Mouse (Mus musculus) liver, embryonic 15.5 days (tissue): ENCODE results near the gene Flad1. TPM values are rescaled to one million over a fixed set of nuclear protein-coding genes. Genes with fewer than 3 reads are reported as not detected.

ENCODE experiments used
- ATAC-seq: fragments of 200-750 bp; cut with Nextera tagmentation; 2 replicates; pipeline ENCODE4 v1.8.0; 2017; ENCODE audit warnings: moderate number of reproducible peaks, mild to moderate bottlenecking, moderate library complexity; ENCODE audit not compliant: insufficient read depth
- H3K27ac ChIP-seq: fragments of 300-500 bp; sonication (generic); replicated peaks from 2 replicates; pipeline ENCODE4 v1.5.1; 2015; ENCODE audit warnings: mild to moderate bottlenecking, inconsistent platforms
- H3K27me3 ChIP-seq: fragments of 300-500 bp; sonication (generic); 2 replicates; pipeline ENCODE4 v1.6.1; 2015; ENCODE audit warnings: mild to moderate bottlenecking, inconsistent platforms
- H3K36me3 ChIP-seq: fragments of 300-500 bp; sonication (generic); replicated peaks from 2 replicates; pipeline ENCODE4 v1.6.1; 2015; ENCODE audit warnings: moderate library complexity, mild to moderate bottlenecking, inconsistent platforms
- H3K4me1 ChIP-seq: fragments of 300-500 bp; sonication (generic); replicated peaks from 2 replicates; pipeline ENCODE4 v1.6.1; 2015; ENCODE audit warnings: inconsistent platforms
- H3K4me2 ChIP-seq: fragments of 300-500 bp; sonication (generic); 2 replicates; pipeline ENCODE4 v1.6.1; 2015; ENCODE audit warnings: moderate library complexity, mild to moderate bottlenecking, inconsistent platforms
- H3K4me3 ChIP-seq: fragments of 300-500 bp; sonication (generic); replicated peaks from 2 replicates; pipeline ENCODE4 v1.5.1; 2015; ENCODE audit warnings: mild to moderate bottlenecking, inconsistent platforms
- H3K9ac ChIP-seq: fragments of 300-500 bp; sonication (generic); 2 replicates; pipeline ENCODE4 v1.6.1; 2015; ENCODE audit warnings: moderate library complexity, mild to moderate bottlenecking, inconsistent platforms
- H3K9me3 ChIP-seq: fragments of 300-500 bp; sonication (generic); replicated peaks from 2 replicates; pipeline ENCODE4 v1.6.1; 2016; ENCODE audit warnings: inconsistent platforms
- WGBS: fragments of 180-500 bp; shearing (Covaris S2); methylation state at CpG from one replicate; pipeline ENCODE4 v1.1.7; 2015; ENCODE audit warnings: mixed read lengths; ENCODE audit not compliant: insufficient replicate concordance; 5-methylcytosine and 5-hydroxymethylcytosine counted together
- polyA plus RNA-seq: library from polyadenylated mRNA; unstranded; fragments of >200 nt; fragmentation: Nextera tagmentation; extraction: Ambion mirVana; gene quantifications from 2 replicates; pipeline ENCODE4 v1.2.1, GENCODE M21; 2015

The Flad1 gene
- polyA plus RNA-seq, 1 experiment from 2014 or later: 14.3 TPM

DNA sequence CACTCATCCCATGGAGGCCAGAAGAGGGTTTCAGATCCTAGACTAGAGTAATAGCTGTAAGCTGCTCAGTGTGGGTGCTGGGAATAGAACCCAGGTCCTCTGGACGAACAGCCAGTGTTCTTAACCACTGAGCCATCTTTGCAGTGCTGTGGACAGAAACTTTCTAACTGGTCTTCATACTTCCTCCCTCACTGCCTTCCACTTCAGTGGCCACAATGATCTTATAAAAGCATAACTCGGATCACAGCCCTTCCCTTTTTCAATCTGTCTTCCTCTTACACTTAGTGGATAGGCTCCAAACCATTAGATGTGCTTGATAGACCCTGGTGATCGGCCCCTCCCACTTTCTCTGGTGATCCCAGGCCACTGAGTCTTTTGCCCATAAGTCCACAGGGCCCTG, 51.4 kb downstream of the Flad1 start:
- Histone ChIP-seq H3K36me3 (no peaks in the 10 kb centered on the region), H3K9ac (no peak overlapping the region), H3K4me2 (no peak overlapping the region), H3K27me3 (peaks cover 6% of the 10 kb centered on the region), H3K4me1 (no peaks in the 10 kb centered on the region), H3K9me3 (no peaks in the 10 kb centered on the region), H3K4me3 (no peak overlapping the region), H3K27ac (no peak overlapping the region)
- 22% methylated on average over 3 of the region's 3 CpGs for WGBS
- ATAC-seq: no peak

DNA sequence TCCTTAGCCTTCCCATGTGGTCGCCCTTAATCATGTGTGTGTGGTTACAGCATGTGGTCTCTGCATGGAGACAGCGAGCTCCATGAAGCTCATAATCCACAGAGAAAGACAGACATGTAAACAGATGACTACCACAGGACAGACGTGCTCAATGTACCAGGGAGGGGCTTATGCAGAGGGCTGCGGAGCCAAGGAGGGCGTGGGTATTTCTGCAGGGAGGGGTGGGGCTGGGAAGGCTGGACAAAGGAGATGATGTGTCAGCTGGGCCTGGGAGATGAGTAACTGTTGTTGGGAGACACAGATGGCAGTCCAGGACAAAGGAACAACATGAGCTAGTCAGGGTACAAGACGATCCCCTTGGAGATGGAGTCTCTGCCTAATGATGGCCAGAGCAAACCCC, 52.0 kb downstream of the Flad1 start:
- 51% methylated on average over 6 of the region's 6 CpGs for WGBS
- no peak for ATAC-seq

DNA sequence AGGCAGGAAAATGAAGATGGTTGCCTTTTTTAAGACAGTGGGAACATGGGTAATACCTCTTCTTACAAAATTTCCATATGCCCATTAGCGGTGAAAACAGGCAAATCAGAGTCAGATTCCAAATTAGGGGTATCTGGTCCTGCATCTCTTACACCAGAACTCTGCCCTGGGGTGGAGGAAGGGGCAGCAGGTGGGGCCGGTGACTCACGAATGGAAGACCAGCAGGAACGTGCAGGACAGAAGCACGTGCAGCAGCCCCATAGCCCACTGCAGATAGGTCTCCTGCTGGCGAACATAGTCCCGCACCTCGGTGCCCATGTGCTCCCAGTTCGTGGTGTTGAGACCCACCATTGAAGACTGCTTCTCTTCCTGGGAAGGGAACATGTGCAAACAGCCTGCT, 55.6 kb downstream of the Flad1 start:
- ATAC-seq: no peak
- Histone ChIP-seq H3K9me3 (no peaks in the 10 kb centered on the region), H3K4me3 (no peak overlapping the region), H3K4me1 (peaks cover 5% of the 10 kb centered on the region; the same call in 1 of the 2 replicates), H3K4me2 (no peak overlapping the region), H3K27me3 (peaks cover 36% of the 10 kb centered on the region), H3K27ac (no peak overlapping the region), H3K9ac (no peak overlapping the region), H3K36me3 (no peaks in the 10 kb centered on the region)
- 57% methylated on average over 9 of the region's 9 CpGs for WGBS

More for the DNA sequence above, 52.0 kb downstream of the Flad1 start:
- Histone ChIP-seq H3K27me3 (peaks cover 6% of the 10 kb centered on the region), H3K4me1 (no peaks in the 10 kb centered on the region; the same call in 1 of the 2 replicates), H3K9ac (no peak overlapping the region), H3K27ac (no peak overlapping the region), H3K4me2 (no peak overlapping the region), H3K4me3 (no peak overlapping the region), H3K36me3 (no peaks in the 10 kb centered on the region), H3K9me3 (no peaks in the 10 kb centered on the region)

DNA sequence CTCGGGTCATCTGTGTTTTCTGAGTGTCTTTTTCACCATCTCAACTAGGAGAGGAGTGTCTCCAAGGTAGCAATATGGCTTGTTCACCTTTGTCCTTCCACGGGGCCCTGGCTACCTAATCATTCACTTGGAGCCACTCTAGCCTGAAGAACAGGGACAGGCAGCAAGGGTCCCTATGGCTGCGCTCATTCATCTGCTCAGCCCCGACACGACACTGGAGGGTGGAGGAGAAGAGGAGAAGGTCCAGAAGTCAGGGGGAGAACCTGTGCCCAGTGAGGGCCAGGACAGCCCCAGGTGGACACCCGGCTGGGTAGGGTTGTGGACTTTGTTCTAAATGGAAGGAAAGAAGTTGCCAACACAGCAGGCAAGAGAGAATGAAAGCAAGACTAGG, 56.2 kb downstream of the Flad1 start:
- H3K4me1 ChIP-seq: peaks cover 5% of the 10 kb centered on the region; the same call in 1 of the 2 replicates
- H3K4me2 ChIP-seq: no peak overlapping the region
- no peaks in the 10 kb centered on the region for H3K36me3 ChIP-seq
- H3K9ac ChIP-seq: no peak overlapping the region
- H3K9me3 ChIP-seq: no peaks in the 10 kb centered on the region
- no peak for ATAC-seq
- peaks cover 40% of the 10 kb centered on the region for H3K27me3 ChIP-seq
- 52% methylated on average over 6 of the region's 6 CpGs for WGBS
- H3K4me3 ChIP-seq: no peak overlapping the region
- no peak overlapping the region for H3K27ac ChIP-seq

DNA sequence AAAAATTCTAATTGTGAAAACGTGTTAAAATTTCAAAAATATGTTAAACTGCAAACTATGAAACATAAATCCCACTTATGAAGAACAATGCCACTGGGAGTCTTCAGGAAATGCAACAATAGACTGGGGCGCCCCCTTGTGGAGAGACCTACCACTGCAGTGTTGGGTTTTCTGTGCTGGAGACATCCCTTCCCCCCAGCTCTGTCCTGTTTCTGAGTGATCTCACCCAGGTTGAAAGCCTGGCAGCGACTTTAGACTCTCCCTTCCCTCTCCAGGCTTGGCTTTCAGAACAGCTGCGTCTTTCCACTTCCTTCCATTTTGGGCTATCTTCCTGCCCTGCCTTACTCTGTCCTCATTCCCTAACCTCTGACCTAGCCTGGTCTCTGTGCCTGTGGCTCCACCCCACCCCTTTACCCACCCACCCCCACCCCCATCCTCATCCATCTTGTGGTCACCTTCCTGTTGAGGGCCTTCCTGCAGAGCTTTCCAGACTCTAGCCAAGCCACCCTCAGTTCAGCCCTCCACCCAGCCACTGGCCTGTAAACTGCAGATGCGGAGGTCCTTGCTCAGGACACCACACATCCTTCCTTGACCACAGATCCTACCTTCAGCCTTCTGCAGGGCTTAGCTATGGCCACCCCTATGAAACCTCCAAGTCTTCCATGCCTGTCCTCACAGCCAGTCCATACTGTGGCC, 56.7 kb downstream of the Flad1 start:
- 14% methylated on average over 5 of the region's 5 CpGs for WGBS
- Histone ChIP-seq H3K4me2 (no peak overlapping the region), H3K9ac (no peak overlapping the region)

DNA sequence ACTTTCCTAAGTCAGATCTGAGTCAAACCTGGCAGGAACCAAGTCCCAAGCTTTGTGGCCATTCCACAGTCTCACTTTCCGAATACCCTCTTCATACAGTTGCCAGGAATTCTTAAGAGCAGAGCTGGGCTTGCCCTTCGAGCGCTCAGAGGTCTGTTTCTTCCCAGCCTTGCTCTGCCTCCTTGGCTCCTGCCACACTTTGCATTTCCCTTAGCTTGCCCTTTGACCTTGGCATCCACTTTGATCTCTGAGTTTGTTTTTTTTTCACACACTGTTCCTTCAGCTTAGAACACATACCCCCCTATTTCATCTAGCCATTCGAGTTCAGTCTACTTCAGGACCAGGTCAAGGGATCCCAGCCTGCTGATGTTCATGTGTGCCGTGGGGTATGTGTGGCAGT, 60.4 kb downstream of the Flad1 start:
- H3K27me3 ChIP-seq: peaks cover 80% of the 10 kb centered on the region

More for the DNA sequence above, 56.7 kb downstream of the Flad1 start:
- Histone ChIP-seq H3K4me1 (peaks cover 11% of the 10 kb centered on the region), H3K9me3 (no peaks in the 10 kb centered on the region), H3K36me3 (no peaks in the 10 kb centered on the region), H3K4me3 (no peak overlapping the region), H3K27me3 (peaks cover 46% of the 10 kb centered on the region), H3K27ac (no peak overlapping the region)
- ATAC-seq: no peak

More for the DNA sequence above, 60.4 kb downstream of the Flad1 start:
- WGBS: 60% methylated on average over 5 of the region's 5 CpGs
- Histone ChIP-seq H3K36me3 (no peaks in the 10 kb centered on the region), H3K4me3 (no peak overlapping the region), H3K9me3 (no peaks in the 10 kb centered on the region), H3K9ac (no peak overlapping the region), H3K27ac (no peak overlapping the region), H3K4me2 (no peak overlapping the region), H3K4me1 (peaks cover 26% of the 10 kb centered on the region)
- no peak for ATAC-seq

Other genes with a start within 250 kb of the Flad1 start
- 8.5 and 10.1 TPM in 2 replicates for gene Clk2, start 247.1 kb downstream of the Flad1 start, polyA plus RNA-seq
- 53.0 and 53.7 TPM in 2 replicates for gene Scamp3, start 234.4 kb downstream of the Flad1 start, polyA plus RNA-seq
- gene Fam189b, start 228.7 kb downstream of the Flad1 start, polyA plus RNA-seq: 2.4 and 2.9 TPM in 2 replicates
- 26.1 and 26.2 TPM in 2 replicates for gene Gba, start 208.9 kb downstream of the Flad1 start, polyA plus RNA-seq
- 1.5 and 2.1 TPM in 2 replicates for gene Thbs3, start 196.7 kb downstream of the Flad1 start, polyA plus RNA-seq
- 103 and 104 TPM in 2 replicates for gene Mtx1, start 184.8 kb downstream of the Flad1 start, polyA plus RNA-seq
- gene Muc1, start 182.8 kb downstream of the Flad1 start, polyA plus RNA-seq: 0.50 TPM in 1 of 2 replicates, not detected in the other
- gene Krtcap2, start 165.9 kb downstream of the Flad1 start, polyA plus RNA-seq: 116 and 126 TPM in 2 replicates
- gene Trim46, start 165.6 kb downstream of the Flad1 start, polyA plus RNA-seq: 0.23 and 0.31 TPM in 2 replicates
- gene Dpm3, start 152.5 kb downstream of the Flad1 start, polyA plus RNA-seq: 45.4 and 54.4 TPM in 2 replicates
- 17.5 and 17.8 TPM in 2 replicates for gene Slc50a1, start 141.3 kb downstream of the Flad1 start, polyA plus RNA-seq
- 8.9 and 11.2 TPM in 2 replicates for gene Efna1, start 130.7 kb downstream of the Flad1 start, polyA plus RNA-seq
- 0.18 and 0.58 TPM in 2 replicates for gene Efna3, start 88.9 kb downstream of the Flad1 start, polyA plus RNA-seq
- gene Efna4, start 73.8 kb downstream of the Flad1 start, polyA plus RNA-seq: 0.24 and 0.48 TPM in 2 replicates
- 8.8 and 12.7 TPM in 2 replicates for gene Adam15, start 61.9 kb downstream of the Flad1 start, polyA plus RNA-seq
- 0.06 and 0.07 TPM in 2 replicates for gene Dcst2, start 49.9 kb downstream of the Flad1 start, polyA plus RNA-seq
- 0.05 TPM in 1 of 2 replicates, not detected in the other for gene Dcst1, start 46.6 kb downstream of the Flad1 start, polyA plus RNA-seq
- gene Zbtb7b, start 17.1 kb downstream of the Flad1 start, polyA plus RNA-seq: 2.3 and 3.3 TPM in 2 replicates
- gene Lenep, start 9.1 kb downstream of the Flad1 start, polyA plus RNA-seq: not detected in 2 replicates
- gene Cks1b, start 6.5 kb upstream of the Flad1 start, polyA plus RNA-seq: 210 and 229 TPM in 2 replicates
- 44.8 and 50.6 TPM in 2 replicates for gene Shc1, start 6.6 kb upstream of the Flad1 start, polyA plus RNA-seq
- 10.1 and 10.6 TPM in 2 replicates for gene Pygo2, start 18.3 kb upstream of the Flad1 start, polyA plus RNA-seq
- gene Pbxip1, start 24.8 kb upstream of the Flad1 start, polyA plus RNA-seq: 7.4 and 8.1 TPM in 2 replicates
- 35.7 and 38.4 TPM in 2 replicates for gene Pmvk, start 42.7 kb upstream of the Flad1 start, polyA plus RNA-seq
- gene Kcnn3, start 108.3 kb upstream of the Flad1 start, polyA plus RNA-seq: 0.03 and 0.08 TPM in 2 replicates